ENCODE assay signal across 26 mouse cellular contexts in the genomic region with DNA sequence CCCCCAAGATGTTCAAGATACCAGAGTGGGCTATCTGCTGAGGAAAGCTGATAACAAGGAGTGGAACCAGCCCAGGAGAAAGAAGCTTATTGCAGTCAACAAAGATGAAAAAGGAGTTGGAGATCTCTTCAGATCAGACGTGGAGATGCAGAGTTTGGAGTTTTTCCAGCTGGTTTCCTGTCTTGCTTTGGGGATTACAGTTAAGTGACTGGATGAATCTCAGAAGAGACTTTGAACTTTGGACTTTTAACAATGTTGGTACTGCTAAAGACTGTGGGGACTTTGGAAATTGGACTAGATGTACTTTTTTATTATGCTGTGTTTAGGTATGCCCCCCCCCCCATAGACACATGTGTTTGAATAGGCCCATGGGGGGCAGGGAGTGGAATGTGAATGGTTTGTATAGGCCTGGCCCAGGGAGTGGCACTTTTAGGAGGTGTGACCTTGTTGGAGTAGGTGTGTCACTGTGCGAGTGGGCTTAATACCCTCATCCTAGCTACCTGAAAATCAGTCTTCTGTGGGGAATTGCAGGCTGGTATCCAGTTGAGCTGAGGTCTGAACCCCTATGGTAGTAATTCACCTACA. TPM values are rescaled to one million over a fixed set of nuclear protein-coding genes. Genes with fewer than 3 reads are reported as not detected.
A peak's percentile ranks its signal among the peaks of the same experiment; 100 is the strongest.
DNase-seq lines count a peak whose midpoint lies in the region; ATAC-seq and TF ChIP-seq lines count a peak whose summit lies in the region.
"Had no signal": no experiment of that assay in that cellular context is flagged by ENCODE, and none has a peak within 500 bp of the region (broad histone marks: within the 10 kb centered on the region; RNA-seq: fewer than 3 reads in every experiment).

No protein-coding gene starts in this region.

- H3K9ac ChIP-seq in heart, embryonic 11.5 days (ENCODE audit: low read depth, low read length): no peak overlapping the region
- no peak overlapping the region for H3K9ac ChIP-seq in liver, adult 2 months (ENCODE audit: low read depth, low read length)
- H3K9ac ChIP-seq in liver, embryonic 12.5 days: no peak overlapping the region
- no peak overlapping the region for H3K9ac ChIP-seq in intestine, postnatal 0 days (ENCODE audit: low read depth, low read length)
- H3K9ac ChIP-seq: embryonic facial prominence, embryonic 13.5 days; forebrain, embryonic 12.5 days; forebrain, embryonic 15.5 days; hindbrain, embryonic 12.5 days; hindbrain, embryonic 15.5 days had no signal

- 0 out of 2 replicates have a peak, but pooled peaks cover 3% of the 10 kb centered on the region for H3K9me3 ChIP-seq in heart, embryonic 11.5 days (replicated peaks; ENCODE audit: control insufficient read depth, low read length)
- H3K9me3 ChIP-seq in liver, embryonic 12.5 days (replicated peaks): no peaks in the 10 kb centered on the region
- H3K9me3 ChIP-seq in intestine, postnatal 0 days (ENCODE audit: control insufficient read depth): no peaks in the 10 kb centered on the region
- H3K9me3 ChIP-seq: embryonic facial prominence, embryonic 13.5 days; forebrain, embryonic 15.5 days; hindbrain, embryonic 12.5 days; hindbrain, embryonic 15.5 days had no signal

- no peaks in the 10 kb centered on the region for H3K36me3 ChIP-seq in heart, embryonic 11.5 days (ENCODE audit: control insufficient read depth, insufficient read depth, low read length)
- no peaks in the 10 kb centered on the region for H3K36me3 ChIP-seq in liver, adult 2 months (ENCODE audit: control insufficient read depth, insufficient read depth, low read length)
- H3K36me3 ChIP-seq in liver, embryonic 12.5 days: no peaks in the 10 kb centered on the region
- H3K36me3 ChIP-seq in intestine, postnatal 0 days (ENCODE audit: control insufficient read depth, insufficient read depth): no peaks in the 10 kb centered on the region
- H3K36me3 ChIP-seq: embryonic facial prominence, embryonic 10.5 days; embryonic facial prominence, embryonic 13.5 days; forebrain, embryonic 12.5 days; forebrain, embryonic 15.5 days; G1E; heart, embryonic 10.5 days; hindbrain, embryonic 12.5 days; hindbrain, embryonic 15.5 days had no signal

- no peak overlapping the region for H3K27ac ChIP-seq in heart, embryonic 11.5 days (ENCODE audit: low read depth, low read length)
- H3K27ac ChIP-seq in liver, adult 2 months (replicated peaks; ENCODE audit: insufficient read depth, low read depth, low read length): no peak overlapping the region
- no peak overlapping the region for H3K27ac ChIP-seq in liver, embryonic 12.5 days
- H3K27ac ChIP-seq in intestine, postnatal 0 days (ENCODE audit: low read depth, low read length): no peak overlapping the region
- H3K27ac ChIP-seq: embryonic facial prominence, embryonic 10.5 days; embryonic facial prominence, embryonic 13.5 days; forebrain, embryonic 12.5 days; forebrain, embryonic 15.5 days; heart, adult 2 months; heart, embryonic 10.5 days; hindbrain, embryonic 12.5 days; hindbrain, embryonic 15.5 days had no signal

- WGBS in heart, embryonic 11.5 days (ENCODE audit: insufficient replicate concordance): 75% methylated on average over 2 of the region's 2 CpGs
- WGBS in liver, adult 2 months: 68% methylated on average over 2 of the region's 2 CpGs
- 64% methylated on average over 2 of the region's 2 CpGs for WGBS in liver, embryonic 12.5 days (ENCODE audit: insufficient replicate concordance)
- WGBS in intestine, postnatal 0 days: 55% methylated on average over 2 of the region's 2 CpGs

- DNase-seq in heart, adult 11 months: peak; percentile 72
- DNase-seq in liver, adult 2 months (ENCODE audit: extremely low read depth, low read depth, low spot score): peak; percentile 14
- DNase-seq in layer of hippocampus, postnatal 14 days (ENCODE audit: low spot score in 2 of 2): no peak
- DNase-seq: adrenal gland, adult 2 months; adrenal gland, postnatal 25 days; cerebellum, adult 11-12 months; cerebellum, adult 8-10 months; cerebellum, postnatal 10 days; cerebellum, postnatal 36 days; embryo, embryonic 11 days; gastrocnemius, postnatal 25 days; heart, adult 2 months had no signal

- no peaks in the 10 kb centered on the region for H3K79me2 ChIP-seq in liver, adult 2 months (ENCODE audit: control insufficient read depth, insufficient read depth, low read length)

- no peaks in the 10 kb centered on the region for H3K27me3 ChIP-seq in heart, embryonic 11.5 days (ENCODE audit: control insufficient read depth, insufficient read depth, low read length)
- H3K27me3 ChIP-seq in liver, adult 2 months (ENCODE audit: control insufficient read depth, insufficient read depth, low read length): no peaks in the 10 kb centered on the region
- H3K27me3 ChIP-seq in liver, embryonic 12.5 days (replicated peaks): no peaks in the 10 kb centered on the region
- no peaks in the 10 kb centered on the region for H3K27me3 ChIP-seq in intestine, postnatal 0 days (replicated peaks; ENCODE audit: control insufficient read depth, insufficient read depth, low read length)
- H3K27me3 ChIP-seq: embryonic facial prominence, embryonic 13.5 days; forebrain, embryonic 12.5 days; forebrain, embryonic 15.5 days; hindbrain, embryonic 12.5 days; hindbrain, embryonic 15.5 days had no signal

- no peak for TF ChIP-seq POLR2A in liver, adult 2 months (IDR thresholded peaks at IDR 0.05; ENCODE audit: extremely low read depth, insufficient read depth, low read length)

- no peak for ATAC-seq in heart, embryonic 11.5 days (replicated peaks; ENCODE audit: insufficient number of reproducible peaks, low FRiP score, low TSS enrichment)
- no peak for ATAC-seq in liver, embryonic 12.5 days
- ATAC-seq in intestine, postnatal 0 days: 0 out of 2 replicates have a peak, but pooled peaks have one; percentile 64
- ATAC-seq: forebrain, embryonic 15.5 days; Patski had no signal

- no peaks in the 10 kb centered on the region for H3K4me1 ChIP-seq in heart, embryonic 11.5 days (ENCODE audit: control insufficient read depth, insufficient read depth, low read length)
- H3K4me1 ChIP-seq in liver, adult 2 months (ENCODE audit: control insufficient read depth, insufficient read depth, low read length): no peaks in the 10 kb centered on the region
- H3K4me1 ChIP-seq in liver, embryonic 12.5 days: peaks cover 9% of the 10 kb centered on the region; the same call in 1 of the 2 replicates
- no peaks in the 10 kb centered on the region for H3K4me1 ChIP-seq in intestine, postnatal 0 days (replicated peaks; ENCODE audit: control insufficient read depth, insufficient read depth, low read length)
- H3K4me1 ChIP-seq: forebrain, embryonic 12.5 days; forebrain, embryonic 15.5 days; heart, embryonic 10.5 days; hindbrain, embryonic 12.5 days; hindbrain, embryonic 15.5 days had no signal

- TF ChIP-seq CTCF in liver, adult 2 months (IDR thresholded peaks at IDR 0.05; ENCODE audit: low read depth, low read length): no peak
- TF ChIP-seq CTCF in intestine, postnatal 0 days (IDR thresholded peaks at IDR 0.05; ENCODE audit: low read depth): no peak

- no peak overlapping the region for H3K4me3 ChIP-seq in heart, embryonic 11.5 days (ENCODE audit: low read depth, low read length)
- no peak overlapping the region for H3K4me3 ChIP-seq in liver, adult 2 months (ENCODE audit: insufficient read depth, low read depth, low read length)
- no peak overlapping the region for H3K4me3 ChIP-seq in liver, embryonic 12.5 days
- H3K4me3 ChIP-seq in intestine, postnatal 0 days (ENCODE audit: low read depth, low read length): no peak overlapping the region
- H3K4me3 ChIP-seq: embryonic facial prominence, embryonic 10.5 days; embryonic facial prominence, embryonic 13.5 days; erythroblast, embryonic 14.5 days; forebrain, embryonic 12.5 days; forebrain, embryonic 15.5 days; heart, adult 2 months; heart, embryonic 10.5 days; hindbrain, embryonic 12.5 days; hindbrain, embryonic 15.5 days had no signal

- H3K4me2 ChIP-seq in heart, embryonic 11.5 days: no peak overlapping the region
- H3K4me2 ChIP-seq in liver, embryonic 12.5 days: no peak overlapping the region
- H3K4me2 ChIP-seq in intestine, postnatal 0 days (replicated peaks; ENCODE audit: low read depth): no peak overlapping the region
- H3K4me2 ChIP-seq: embryonic facial prominence, embryonic 13.5 days; forebrain, embryonic 12.5 days; forebrain, embryonic 15.5 days; hindbrain, embryonic 12.5 days; hindbrain, embryonic 15.5 days had no signal

RNA-seq across cellular contexts. Expression of gene Dusp27, which starts 59.8 kb away (rescaled TPM):
- 32.2 and 45.4 TPM in 2 replicates for polyA plus RNA-seq in heart, embryonic 11.5 days (2014; fragmentation: Nextera tagmentation; extraction: Ambion mirVana)
- total RNA-seq in liver, adult 2 months (2014; rRNA removed): not detected in 2 replicates
- polyA plus RNA-seq in liver, adult 2 months (2012; rRNA removed): not detected in 2 replicates
- polyA plus RNA-seq in liver, embryonic 12.5 days (2016; fragmentation: Nextera tagmentation; extraction: Ambion mirVana): 0.31 and 0.47 TPM in 2 replicates
- 0.61 and 0.99 TPM in 2 replicates for polyA plus RNA-seq in intestine, postnatal 0 days (2015; fragmentation: Nextera tagmentation; extraction: Ambion mirVana)
- total RNA-seq in layer of hippocampus, postnatal 14 days (2021): under 1 TPM; 0.39 to 0.57 TPM
- total RNA-seq: adrenal gland, postnatal 25 days; hematopoietic stem cell, adult 5-6 weeks had no signal
- polyA plus RNA-seq: erythroblast, embryonic 14.5 days; G1E; Patski had no signal

Comparison
In these comparisons a context has a peak if more than half of its experiments do, and no peak if none do; other contexts are left out.
1. DNase-seq: peak in heart, adult 11 months (single experiment) and liver, adult 2 months (single experiment); none in layer of hippocampus, postnatal 14 days (0 of 2).
2. RNA of gene Dusp27, which starts 59.8 kb away (polyA plus RNA-seq): 32.2 to 45.4 TPM in heart, embryonic 11.5 days; 0.61 to 0.99 TPM in intestine, postnatal 0 days, 0.31 to 0.47 TPM in liver, embryonic 12.5 days and not detected in liver, adult 2 months; every median in the first group is over 10 times any median in the second.